Mouse (Mus musculus) v-Abl transformed pro-B cells (cell line): ENCODE data around the gene Sp1.

Experiments
- in situ Hi-C, 2 experiments: fragments of 400-800 bp; cut with MboI; formaldehyde crosslinking; loops; one replicate each; pipeline ENCODE4 v1.15.1; 2025; ENCODE audit not compliant: unreplicated experiment in 2 of 2

Gene Sp1

GRCm38 (mm10) chr15:102398629-102399028 is 7.3 kb upstream of the Sp1 start:
- in situ Hi-C loops: no loop called here

- in situ Hi-C loops: no loop called here
These were observed 6.4 kb upstream of the Sp1 start for GRCm38 (mm10) chr15:102399229-102400221.

- in situ Hi-C loops: no loop called here
These were observed 5.4 kb upstream of the Sp1 start for GRCm38 (mm10) chr15:102400476-102401045.

GRCm38 (mm10) chr15:102401278-102401677 is 4.7 kb upstream of the Sp1 start:
- in situ Hi-C loops: no loop called here

GRCm38 (mm10) chr15:102402210-102402609 is 3.7 kb upstream of the Sp1 start:
- in situ Hi-C loops: no loop called here

GRCm38 (mm10) chr15:102404608-102405488 is 1.1 kb upstream of the Sp1 start:
- in situ Hi-C loops: no loop called here

GRCm38 (mm10) chr15:102406196-102406911 is 411 bp downstream of the Sp1 start:
- in situ Hi-C loops: no loop called here

- in situ Hi-C loops: no loop called here
These were observed 1.1 kb downstream of the Sp1 start for GRCm38 (mm10) chr15:102406912-102407580.

- in situ Hi-C loops: no loop called here
These were observed 2.0 kb downstream of the Sp1 start for GRCm38 (mm10) chr15:102407681-102408557.

- in situ Hi-C loops: no loop called here
These were observed 2.7 kb downstream of the Sp1 start for GRCm38 (mm10) chr15:102408558-102409130.

GRCm38 (mm10) chr15:102409286-102409685 is 3.3 kb downstream of the Sp1 start:
- in situ Hi-C loops: no loop called here

GRCm38 (mm10) chr15:102411077-102411476 is 5.1 kb downstream of the Sp1 start:
- in situ Hi-C loops: no loop called here

- in situ Hi-C loops: no loop called here
These were observed 7.7 kb downstream of the Sp1 start for GRCm38 (mm10) chr15:102413687-102414086.

GRCm38 (mm10) chr15:102417524-102417923 is 11.6 kb downstream of the Sp1 start:
- in situ Hi-C loops: no loop called here

- in situ Hi-C loops: no loop called here
These were observed 15.0 kb downstream of the Sp1 start for GRCm38 (mm10) chr15:102420986-102421385.

GRCm38 (mm10) chr15:102421437-102421836 is 15.5 kb downstream of the Sp1 start:
- in situ Hi-C loops: no loop called here

- in situ Hi-C loops: no loop called here
These were observed 17.8 kb downstream of the Sp1 start for GRCm38 (mm10) chr15:102423602-102424240.

- in situ Hi-C loops: loop anchor here in 1 of 2 experiments (5.0 kb wide), 1 partner anchor 137 kb away; no protein-coding TSS in a partner anchor
These were observed 18.7 kb downstream of the Sp1 start for GRCm38 (mm10) chr15:102424657-102425056.
